Mouse (Mus musculus) T-cell, adult 2 months (primary cell): ENCODE measurements around the gene Mrpl23.

Experiments
- DNase-seq: peaks from one replicate; pipeline ENCODE4 v3.0.0; 2022; ENCODE audit warnings: low spot score

Mrpl23 gene

GRCm38 (mm10) chr7:142532671-142533058, at the start of gene Mrpl23:
Gene Mrpl23 (plus strand): TSS chr7:142532686.
- DNase-seq = no peak

GRCm38 (mm10) chr7:142483136-142483535, 49.4 kb upstream of the Mrpl23 start:
- DNase-seq = no peak

GRCm38 (mm10) chr7:142484780-142485179, 47.7 kb upstream of the Mrpl23 start:
- DNase-seq = no peak

GRCm38 (mm10) chr7:142486751-142487162, 45.7 kb upstream of the Mrpl23 start:
- no peak for DNase-seq

- no peak for DNase-seq
Observed at GRCm38 (mm10) chr7:142487341-142487859, 45.1 kb upstream of the Mrpl23 start.

- DNase-seq = no peak
Observed at GRCm38 (mm10) chr7:142488053-142488452, 44.4 kb upstream of the Mrpl23 start.

- DNase-seq = no peak
Observed at GRCm38 (mm10) chr7:142493535-142493934, 39.0 kb upstream of the Mrpl23 start.

- DNase-seq = no peak
Observed at GRCm38 (mm10) chr7:142496158-142496557, 36.3 kb upstream of the Mrpl23 start.

- DNase-seq = peak; percentile 12
Observed at GRCm38 (mm10) chr7:142496800-142497199, 35.7 kb upstream of the Mrpl23 start.

- DNase-seq = no peak
Observed at GRCm38 (mm10) chr7:142497775-142498174, 34.7 kb upstream of the Mrpl23 start.

- DNase-seq = no peak
Observed at GRCm38 (mm10) chr7:142498575-142498974, 33.9 kb upstream of the Mrpl23 start, which contains the start of gene Tnnt3. Gene Tnnt3 (plus strand): TSS chr7:142498836.

- DNase-seq = no peak
Observed at GRCm38 (mm10) chr7:142499010-142499721, 33.3 kb upstream of the Mrpl23 start.

- DNase-seq = no peak
Observed at GRCm38 (mm10) chr7:142500032-142500431, 32.5 kb upstream of the Mrpl23 start.

- no peak for DNase-seq
Observed at GRCm38 (mm10) chr7:142503206-142503605, 29.3 kb upstream of the Mrpl23 start.

- no peak for DNase-seq
Observed at GRCm38 (mm10) chr7:142505942-142506341, 26.5 kb upstream of the Mrpl23 start.

GRCm38 (mm10) chr7:142506501-142506900, 26.0 kb upstream of the Mrpl23 start:
- DNase-seq = no peak

- no peak for DNase-seq
Observed at GRCm38 (mm10) chr7:142507453-142507852, 25.0 kb upstream of the Mrpl23 start.

GRCm38 (mm10) chr7:142509518-142509917, 23.0 kb upstream of the Mrpl23 start:
- no peak for DNase-seq

GRCm38 (mm10) chr7:142510021-142510777, 22.3 kb upstream of the Mrpl23 start:
- DNase-seq = no peak

GRCm38 (mm10) chr7:142514048-142514447, 18.4 kb upstream of the Mrpl23 start:
- DNase-seq = no peak

GRCm38 (mm10) chr7:142516221-142516978, 16.1 kb upstream of the Mrpl23 start:
- no peak for DNase-seq

- no peak for DNase-seq
Observed at GRCm38 (mm10) chr7:142517531-142517930, 15.0 kb upstream of the Mrpl23 start.
